Mouse (Mus musculus) hindbrain, embryonic 16.5 days (tissue): ENCODE measurements around the gene Tmem219. TPM values are rescaled to one million over a fixed set of nuclear protein-coding genes. Genes with fewer than 3 reads are reported as not detected.
A peak's percentile ranks its signal among the peaks of the same experiment; 100 is the strongest.

Experiments used
- ATAC-seq: fragments of 200-750 bp; cut with Nextera tagmentation; 2 replicates; pipeline ENCODE4 v1.8.0; 2017; ENCODE audit warnings: moderate TSS enrichment, moderate library complexity
- H3K27ac ChIP-seq: fragments of 300-500 bp; sonication (generic); 2 replicates; pipeline ENCODE4 v1.5.1; 2014; ENCODE audit warnings: low read depth, mild to moderate bottlenecking, control low read depth, low read length, moderate library complexity
- H3K27me3 ChIP-seq: fragments of 300-500 bp; sonication (generic); replicated peaks from 2 replicates; pipeline ENCODE4 v1.6.1; 2014; ENCODE audit warnings: low read length; ENCODE audit not compliant: control insufficient read depth, insufficient read depth
- H3K36me3 ChIP-seq: fragments of 300-500 bp; sonication (generic); 2 replicates; pipeline ENCODE4 v1.6.1; 2014; ENCODE audit warnings: mild to moderate bottlenecking, low read length, moderate library complexity, mixed read lengths; ENCODE audit not compliant: control insufficient read depth, insufficient read depth
- H3K4me1 ChIP-seq: fragments of 300-500 bp; sonication (generic); 2 replicates; pipeline ENCODE4 v1.6.1; 2014; ENCODE audit warnings: low read depth, low read length; ENCODE audit not compliant: control insufficient read depth, insufficient read depth
- H3K4me2 ChIP-seq: fragments of 300-500 bp; sonication (generic); 2 replicates; pipeline ENCODE4 v1.6.1; 2014; ENCODE audit warnings: mild to moderate bottlenecking, low read length, control low read depth, moderate library complexity
- H3K4me3 ChIP-seq: fragments of 300-500 bp; sonication (generic); 2 replicates; pipeline ENCODE4 v1.5.1; 2014; ENCODE audit warnings: mild to moderate bottlenecking, low read length, control low read depth, moderate library complexity
- H3K9ac ChIP-seq: fragments of 300-500 bp; sonication (generic); 2 replicates; pipeline ENCODE4 v1.6.1; 2014; ENCODE audit warnings: low read depth, mild to moderate bottlenecking, control low read depth, low read length, moderate library complexity
- H3K9me3 ChIP-seq: fragments of 300-500 bp; sonication (generic); 2 replicates; pipeline ENCODE4 v1.6.1; 2014; ENCODE audit warnings: mild to moderate bottlenecking, low read length, moderate library complexity; ENCODE audit not compliant: control insufficient read depth
- WGBS: fragments of 180-500 bp; shearing (Covaris S2); extraction: QIAGEN DNeasy Blood & Tissue Kit; methylation state at CpG from one replicate; pipeline ENCODE4 v1.1.7; 2014; 5-methylcytosine and 5-hydroxymethylcytosine counted together
- polyA plus RNA-seq: library from polyadenylated mRNA; unstranded; fragments of >200 nt; fragmentation: Nextera tagmentation; extraction: Ambion mirVana; gene quantifications from 2 replicates; pipeline ENCODE4 v1.2.1, GENCODE M21; 2015

The Tmem219 gene
- polyA plus RNA-seq, 1 experiment from 2014 or later, result 35.9 TPM

GRCm38 (mm10) chr7:126847421-126848398 lies 75.0 kb downstream of the Tmem219 start:
- Histone ChIP-seq H3K36me3 (peaks cover 6% of the 10 kb centered on the region; the same call in 1 of the 2 replicates), H3K9me3 (no peaks in the 10 kb centered on the region), H3K9ac (peak overlapping the region; percentile 81), H3K27ac (peak overlapping the region; percentile 54; the same call in 1 of the 2 replicates), H3K27me3 (0 out of 2 replicates have a peak, but pooled peaks cover 2% of the 10 kb centered on the region), H3K4me1 (peaks cover 13% of the 10 kb centered on the region), H3K4me3 (peak overlapping the region; percentile 61), H3K4me2 (peak overlapping the region; percentile 99)
- under 1% methylated on average over 53 of the region's 74 CpGs for WGBS
- ATAC-seq, result peak; percentile 55

DNA sequence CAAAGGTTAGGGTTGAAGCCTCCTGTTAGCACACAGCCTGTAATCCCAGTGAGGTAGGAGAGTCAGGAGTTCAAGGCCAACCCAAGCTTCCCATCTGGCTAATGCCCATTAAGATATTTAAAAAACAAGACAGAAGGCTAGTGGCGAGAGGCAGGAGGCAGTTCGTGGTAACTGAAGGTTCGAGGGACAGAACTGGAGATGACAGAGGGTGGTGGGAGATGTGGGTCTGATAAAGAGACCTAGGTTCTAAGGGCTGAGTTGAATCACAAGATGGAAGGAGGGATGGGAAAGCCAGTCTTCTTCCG lies 75.6 kb downstream of the Tmem219 start, which contains the start of gene Doc2a:
Doc2a (plus strand) TSS at position 301 of the 305 bp plus-strand sequence.
- Histone ChIP-seq H3K4me1 (peaks cover 13% of the 10 kb centered on the region), H3K36me3 (0 out of 2 replicates have a peak, but pooled peaks cover 2% of the 10 kb centered on the region), H3K4me2 (peak within 1 kb of the TSS; percentile 99), H3K9me3 (no peaks in the 10 kb centered on the region), H3K4me3 (peak within 1 kb of the TSS; percentile 61), H3K27ac (peak within 1 kb of the TSS; percentile 54; the same call in 1 of the 2 replicates), H3K27me3 (0 out of 2 replicates have a peak, but pooled peaks cover 2% of the 10 kb centered on the region), H3K9ac (peak within 1 kb of the TSS; percentile 81)
- no peak for ATAC-seq
- 18% methylated on average over 4 of the region's 4 CpGs for WGBS

DNA sequence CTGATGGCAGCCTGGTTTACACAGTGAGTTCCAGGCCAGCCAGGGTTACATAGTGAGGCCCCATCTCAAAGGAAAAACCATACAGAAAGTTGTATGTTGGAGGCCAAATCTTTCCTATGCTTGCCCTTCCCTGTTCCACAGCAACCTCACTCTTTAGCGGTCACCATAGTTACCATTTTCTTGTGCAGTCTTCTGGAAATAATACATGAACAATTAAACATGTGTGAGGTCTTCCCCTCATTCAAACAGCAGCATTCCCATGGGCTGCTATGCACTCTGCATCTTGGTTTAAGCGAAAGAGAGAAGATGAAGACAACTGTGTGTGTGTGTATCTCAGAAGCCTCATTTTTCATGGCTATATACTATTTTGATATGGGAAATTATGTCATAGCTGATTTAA lies 77.2 kb downstream of the Tmem219 start:
- Histone ChIP-seq H3K4me2 (no peak overlapping the region), H3K4me3 (no peak overlapping the region), H3K9ac (no peak overlapping the region), H3K36me3 (no peaks in the 10 kb centered on the region), H3K27me3 (0 out of 2 replicates have a peak, but pooled peaks cover 2% of the 10 kb centered on the region), H3K9me3 (no peaks in the 10 kb centered on the region), H3K27ac (no peak overlapping the region), H3K4me1 (peaks cover 13% of the 10 kb centered on the region)
- 32% methylated on average over 2 of the region's 2 CpGs for WGBS
- no peak for ATAC-seq

GRCm38 (mm10) chr7:126843276-126843675 lies 79.4 kb downstream of the Tmem219 start:
- Histone ChIP-seq H3K4me2 (no peak overlapping the region), H3K36me3 (no peaks in the 10 kb centered on the region), H3K27ac (no peak overlapping the region), H3K9ac (no peak overlapping the region), H3K27me3 (no peaks in the 10 kb centered on the region), H3K4me1 (peaks cover 8% of the 10 kb centered on the region), H3K4me3 (no peak overlapping the region), H3K9me3 (no peaks in the 10 kb centered on the region)
- no peak for ATAC-seq
- WGBS, result 80% methylated on average over 9 of the region's 9 CpGs

Other genes with a start within 250 kb of the Tmem219 start
- 11.9 and 12.0 TPM in 2 replicates for gene Sult1a1, start 246.5 kb downstream of the Tmem219 start, polyA plus RNA-seq
- gene Bola2, start 227.5 kb downstream of the Tmem219 start, polyA plus RNA-seq, result 130 and 133 TPM in 2 replicates
- 13.4 and 15.0 TPM in 2 replicates for gene Slx1b, start 227.1 kb downstream of the Tmem219 start, polyA plus RNA-seq
- gene Coro1a, start 215.1 kb downstream of the Tmem219 start, polyA plus RNA-seq, result 119 and 125 TPM in 2 replicates
- gene Mapk3, start 163.3 kb downstream of the Tmem219 start, polyA plus RNA-seq, result 114 and 119 TPM in 2 replicates
- gene Gdpd3, start 156.6 kb downstream of the Tmem219 start, polyA plus RNA-seq, result 1.4 and 1.5 TPM in 2 replicates
- gene Ypel3, start 146.0 kb downstream of the Tmem219 start, polyA plus RNA-seq, result 187 and 200 TPM in 2 replicates
- 0.29 and 0.55 TPM in 2 replicates for gene Tbx6, start 141.4 kb downstream of the Tmem219 start, polyA plus RNA-seq
- 157 and 165 TPM in 2 replicates for gene Ppp4c, start 130.4 kb downstream of the Tmem219 start, polyA plus RNA-seq
- gene Fam57b, start 125.2 kb downstream of the Tmem219 start, polyA plus RNA-seq, result 52.8 and 59.4 TPM in 2 replicates
- gene 4930451I11Rik, start 91.3 kb downstream of the Tmem219 start, polyA plus RNA-seq, result 0.49 TPM in 1 of 2 replicates, not detected in the other
- gene Doc2a, start 75.5 kb downstream of the Tmem219 start, polyA plus RNA-seq, result 31.1 and 34.0 TPM in 2 replicates
- gene Hirip3, start 60.9 kb downstream of the Tmem219 start, polyA plus RNA-seq, result 21.1 and 23.6 TPM in 2 replicates
- 88.3 and 100 TPM in 2 replicates for gene Ino80e, start 60.5 kb downstream of the Tmem219 start, polyA plus RNA-seq
- 52.8 and 60.3 TPM in 2 replicates for gene Taok2, start 38.2 kb downstream of the Tmem219 start, polyA plus RNA-seq
- 126 and 134 TPM in 2 replicates for gene Kctd13, start 6.0 kb upstream of the Tmem219 start, polyA plus RNA-seq
- 9.4 and 11.5 TPM in 2 replicates for gene Asphd1, start 26.7 kb upstream of the Tmem219 start, polyA plus RNA-seq
- gene Sez6l2, start 27.6 kb upstream of the Tmem219 start, polyA plus RNA-seq, result 54.9 and 56.7 TPM in 2 replicates
- 160 and 162 TPM in 2 replicates for gene Cdipt, start 53.0 kb upstream of the Tmem219 start, polyA plus RNA-seq
- gene Cdiptos, start 53.2 kb upstream of the Tmem219 start, polyA plus RNA-seq, result 1.2 and 1.6 TPM in 2 replicates
- 3.9 and 4.8 TPM in 2 replicates for gene Mvp, start 91.7 kb upstream of the Tmem219 start, polyA plus RNA-seq
- 0.31 TPM in 1 of 2 replicates, not detected in the other for gene Pagr1b, start 93.6 kb upstream of the Tmem219 start, polyA plus RNA-seq
- 26.9 and 55.8 TPM in 2 replicates for gene Pagr1a, start 94.4 kb upstream of the Tmem219 start, polyA plus RNA-seq
- 47.5 and 81.5 TPM in 2 replicates for gene Gm42742, start 98.2 kb upstream of the Tmem219 start, polyA plus RNA-seq
- 71.4 and 84.6 TPM in 2 replicates for gene Prrt2, start 98.3 kb upstream of the Tmem219 start, polyA plus RNA-seq
- gene Maz, start 104.1 kb upstream of the Tmem219 start, polyA plus RNA-seq, result 53.9 and 55.0 TPM in 2 replicates
- gene Kif22, start 119.6 kb upstream of the Tmem219 start, polyA plus RNA-seq, result 22.2 and 29.8 TPM in 2 replicates
- gene Zg16, start 164.4 kb upstream of the Tmem219 start, polyA plus RNA-seq, result not detected in 2 replicates
- 2.2 and 2.4 TPM in 2 replicates for gene AI467606, start 168.4 kb upstream of the Tmem219 start, polyA plus RNA-seq
- gene Qprt, start 199.3 kb upstream of the Tmem219 start, polyA plus RNA-seq, result 1.1 TPM in 2 replicates
- 0.07 TPM in 1 of 2 replicates, not detected in the other for gene Spn, start 214.9 kb upstream of the Tmem219 start, polyA plus RNA-seq